Mouse (Mus musculus) kidney, embryonic 15.5 days (tissue): ENCODE results near the gene Bbs9. TPM values are rescaled to one million over a fixed set of nuclear protein-coding genes. Genes with fewer than 3 reads are reported as not detected.

Experiments used
- ATAC-seq: fragments of 200-750 bp; cut with Nextera tagmentation; replicated peaks from 2 replicates; pipeline ENCODE4 v1.8.0; 2017; ENCODE audit warnings: moderate TSS enrichment; ENCODE audit not compliant: low FRiP score
- H3K27ac ChIP-seq: fragments of 300-500 bp; sonication (generic); 2 replicates; pipeline ENCODE4 v1.5.1; 2015; ENCODE audit warnings: mild to moderate bottlenecking, inconsistent platforms
- H3K27me3 ChIP-seq: fragments of 300-500 bp; sonication (generic); 2 replicates; pipeline ENCODE4 v1.6.1; 2015; ENCODE audit warnings: inconsistent platforms
- H3K36me3 ChIP-seq: fragments of 300-500 bp; sonication (generic); 2 replicates; pipeline ENCODE4 v1.6.1; 2015; ENCODE audit warnings: inconsistent platforms
- H3K4me1 ChIP-seq: fragments of 300-500 bp; sonication (generic); 2 replicates; pipeline ENCODE4 v1.6.1; 2015; ENCODE audit warnings: inconsistent platforms
- H3K4me2 ChIP-seq: fragments of 300-500 bp; sonication (generic); 2 replicates; pipeline ENCODE4 v1.6.1; 2015; ENCODE audit warnings: moderate library complexity, mild to moderate bottlenecking, inconsistent platforms
- H3K4me3 ChIP-seq: fragments of 300-500 bp; sonication (generic); replicated peaks from 2 replicates; pipeline ENCODE4 v1.5.1; 2015; ENCODE audit warnings: mild to moderate bottlenecking, inconsistent platforms
- H3K9ac ChIP-seq: fragments of 300-500 bp; sonication (generic); 2 replicates; pipeline ENCODE4 v1.6.1; 2015; ENCODE audit warnings: mild to moderate bottlenecking, inconsistent platforms
- H3K9me3 ChIP-seq: fragments of 300-500 bp; sonication (generic); replicated peaks from 2 replicates; pipeline ENCODE4 v1.6.1; 2016; ENCODE audit warnings: inconsistent platforms
- WGBS: fragments of 180-500 bp; shearing (Covaris S2); methylation state at CpG from one replicate; pipeline ENCODE4 v1.1.7; 2015; ENCODE audit warnings: mixed read lengths; 5-methylcytosine and 5-hydroxymethylcytosine counted together
- polyA plus RNA-seq: library from polyadenylated mRNA; unstranded; fragments of >200 nt; fragmentation: Nextera tagmentation; extraction: Ambion mirVana; gene quantifications from 2 replicates; pipeline ENCODE4 v1.2.1, GENCODE M21; 2015

The Bbs9 gene
- polyA plus RNA-seq, 1 experiment from 2014 or later: 12.3 TPM

DNA sequence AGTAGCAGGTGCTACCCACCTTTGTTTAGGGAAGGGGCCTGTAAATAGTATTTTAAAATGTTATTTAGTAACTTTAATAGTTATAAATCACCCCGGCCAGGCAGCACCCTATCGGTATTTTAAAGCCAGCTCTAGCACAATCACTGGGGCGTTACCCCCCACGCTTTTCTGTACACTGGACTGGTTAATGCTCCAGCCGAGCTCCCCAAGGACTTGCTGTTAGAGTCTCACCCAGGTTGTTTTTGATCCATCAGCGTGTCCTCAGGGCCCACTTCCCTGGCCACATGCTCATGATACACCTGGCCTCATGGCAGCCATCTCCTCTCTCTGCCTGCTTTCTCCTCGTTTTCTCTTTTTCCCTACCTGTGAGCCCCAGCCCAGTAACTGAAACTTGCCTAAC lies 301.9 kb downstream of the Bbs9 start:
- no peak overlapping the region for H3K4me2 ChIP-seq
- no peaks in the 10 kb centered on the region for H3K9me3 ChIP-seq
- ATAC-seq: 0 out of 2 replicates have a peak, but pooled peaks have one; percentile 56
- H3K4me3 ChIP-seq: no peak overlapping the region
- no peak overlapping the region for H3K27ac ChIP-seq
- WGBS: 69% methylated on average over 7 of the region's 7 CpGs
- no peak overlapping the region for H3K9ac ChIP-seq
- H3K27me3 ChIP-seq: no peaks in the 10 kb centered on the region
- 0 out of 2 replicates have a peak, but pooled peaks cover 2% of the 10 kb centered on the region for H3K4me1 ChIP-seq
- H3K36me3 ChIP-seq: no peaks in the 10 kb centered on the region

DNA sequence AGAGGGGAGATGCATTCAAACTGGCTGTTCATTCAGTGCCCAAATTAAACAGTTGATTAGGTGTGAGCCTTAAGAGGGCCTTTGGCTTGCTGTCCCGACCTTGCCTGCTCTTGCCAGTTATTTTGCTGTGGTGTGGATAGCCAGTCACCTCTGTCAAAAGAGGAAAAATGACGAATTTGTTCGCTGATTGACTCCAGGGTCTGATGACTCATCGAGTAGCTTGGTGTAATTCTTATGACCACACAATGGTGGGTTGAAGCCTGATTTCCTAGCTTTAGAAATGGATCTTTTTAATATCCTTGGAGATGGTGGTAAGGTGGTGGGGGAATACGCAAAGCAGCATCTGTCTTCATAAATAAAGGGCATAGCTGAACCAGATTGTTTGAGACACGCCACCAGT lies 304.1 kb downstream of the Bbs9 start:
- Histone ChIP-seq H3K9ac (no peak overlapping the region), H3K4me3 (no peak overlapping the region), H3K27me3 (no peaks in the 10 kb centered on the region), H3K36me3 (no peaks in the 10 kb centered on the region), H3K4me2 (no peak overlapping the region), H3K9me3 (no peaks in the 10 kb centered on the region), H3K4me1 (0 out of 2 replicates have a peak, but pooled peaks cover 2% of the 10 kb centered on the region), H3K27ac (no peak overlapping the region)
- ATAC-seq: no peak
- 83% methylated on average over 6 of the region's 6 CpGs for WGBS

DNA sequence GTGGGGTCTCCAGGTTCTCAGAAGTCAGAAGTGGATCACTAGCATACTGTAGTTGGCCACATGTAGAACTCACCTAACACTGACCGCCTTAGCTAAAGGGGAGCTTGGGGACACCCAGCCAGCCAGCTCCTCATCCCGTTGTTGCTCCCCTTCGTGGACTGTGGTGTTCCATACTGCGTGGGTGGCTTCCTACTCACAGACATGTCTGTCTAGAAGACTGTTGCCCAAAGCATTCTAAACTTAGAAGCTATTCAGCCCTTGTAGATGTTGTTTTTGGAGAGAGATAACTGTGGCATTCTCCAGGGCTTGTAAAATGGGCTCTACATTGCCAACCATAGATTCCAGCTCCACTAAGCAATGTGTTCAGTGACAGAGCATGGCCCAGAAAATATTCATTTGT lies 310.5 kb downstream of the Bbs9 start:
- Histone ChIP-seq H3K4me3 (no peak overlapping the region), H3K27me3 (0 out of 2 replicates have a peak, but pooled peaks cover under 1% of the 10 kb centered on the region), H3K9ac (no peak overlapping the region), H3K4me1 (no peaks in the 10 kb centered on the region), H3K36me3 (no peaks in the 10 kb centered on the region), H3K9me3 (no peaks in the 10 kb centered on the region), H3K4me2 (no peak overlapping the region), H3K27ac (no peak overlapping the region)
- WGBS: 83% methylated on average over 4 of the region's 4 CpGs
- no peak for ATAC-seq

DNA sequence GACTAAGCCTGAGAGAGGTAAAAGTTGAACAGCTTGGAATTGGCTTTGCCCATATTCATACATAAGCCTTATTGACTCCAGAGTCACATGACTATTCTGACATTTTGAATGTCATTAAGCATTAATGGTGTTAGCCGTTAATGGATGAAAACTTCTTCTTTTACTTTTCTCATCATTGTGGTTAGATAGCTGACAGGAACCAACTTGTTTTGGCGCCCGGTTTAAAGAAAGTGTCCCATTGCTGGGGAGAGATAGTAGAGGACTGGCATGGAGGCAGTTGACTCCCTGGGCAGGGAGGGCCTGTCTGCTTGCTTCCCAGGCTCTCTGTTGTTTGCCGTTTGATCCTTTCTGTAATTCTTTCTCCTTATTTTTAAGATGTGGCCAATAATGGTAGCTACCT lies 312.9 kb downstream of the Bbs9 start:
- Histone ChIP-seq H3K4me2 (no peak overlapping the region), H3K27me3 (0 out of 2 replicates have a peak, but pooled peaks cover 3% of the 10 kb centered on the region), H3K4me3 (no peak overlapping the region), H3K9me3 (no peaks in the 10 kb centered on the region), H3K4me1 (peaks cover 6% of the 10 kb centered on the region), H3K27ac (no peak overlapping the region), H3K36me3 (no peaks in the 10 kb centered on the region), H3K9ac (no peak overlapping the region)
- WGBS: 95% methylated on average over 4 of the region's 4 CpGs
- ATAC-seq: no peak

DNA sequence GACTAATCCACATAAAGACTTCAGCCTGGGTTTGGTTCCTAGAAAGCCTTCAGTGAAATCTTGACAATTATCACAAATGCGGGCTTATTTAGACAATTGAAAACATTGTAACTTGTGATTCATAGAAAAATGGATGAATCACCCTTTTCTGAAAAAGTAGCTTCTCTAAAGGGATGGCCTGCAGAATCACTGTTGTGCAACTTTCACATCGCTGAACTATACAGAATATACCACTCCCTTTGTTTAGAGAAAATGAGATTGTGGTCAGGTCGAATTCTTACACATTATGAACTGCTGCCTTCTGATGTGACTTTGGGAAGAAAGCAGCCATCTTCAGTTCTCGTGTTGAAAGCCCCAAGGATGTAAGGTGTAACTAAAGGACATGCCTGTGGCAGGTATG lies 313.3 kb downstream of the Bbs9 start:
- ATAC-seq: no peak
- 87% methylated on average over 4 of the region's 4 CpGs for WGBS
- no peak overlapping the region for H3K9ac ChIP-seq

DNA sequence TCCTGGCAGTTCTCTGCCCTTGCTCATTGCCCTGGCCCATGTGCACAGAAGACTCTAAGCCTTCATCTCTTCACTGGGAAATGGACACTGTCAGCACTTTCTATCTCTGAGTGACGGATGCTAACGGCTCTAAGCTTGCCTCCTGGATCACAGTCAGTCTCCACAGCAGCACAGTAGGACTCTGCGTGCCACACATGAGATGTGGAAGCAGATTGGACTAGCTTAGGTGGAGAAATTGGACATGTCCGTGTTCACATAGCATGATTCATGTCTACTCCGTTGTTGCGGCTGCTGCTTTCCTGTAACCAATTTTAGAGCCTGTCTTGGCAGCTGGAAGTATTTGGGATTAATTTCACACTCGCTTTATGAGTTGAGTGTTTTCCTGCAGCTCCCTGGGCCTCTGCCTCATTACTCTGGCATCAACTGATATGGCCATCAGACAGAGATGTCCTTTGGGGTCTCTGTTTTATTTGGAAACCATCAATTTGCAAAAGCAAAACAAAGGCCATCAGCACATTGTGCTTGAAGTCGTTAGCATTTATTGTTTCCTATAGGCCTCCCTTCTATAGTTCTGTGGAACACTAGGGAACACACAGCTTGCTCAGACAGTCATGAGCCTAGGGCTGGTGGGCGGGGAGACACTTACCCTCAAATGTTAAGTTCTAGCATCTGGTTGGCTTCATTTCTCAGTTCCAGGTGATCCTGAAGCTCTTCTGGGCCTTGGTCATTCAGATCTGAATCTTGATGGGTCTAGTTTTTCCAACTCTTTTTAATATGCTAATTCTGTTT lies 314.1 kb downstream of the Bbs9 start:
- 55% methylated on average over 9 of the region's 9 CpGs for WGBS
- H3K27ac ChIP-seq: no peak overlapping the region

More for the DNA sequence above, 313.3 kb downstream of the Bbs9 start:
- Histone ChIP-seq H3K9me3 (no peaks in the 10 kb centered on the region), H3K4me2 (no peak overlapping the region), H3K27ac (no peak overlapping the region), H3K4me3 (no peak overlapping the region), H3K36me3 (no peaks in the 10 kb centered on the region), H3K27me3 (0 out of 2 replicates have a peak, but pooled peaks cover 3% of the 10 kb centered on the region), H3K4me1 (peaks cover 9% of the 10 kb centered on the region)

DNA sequence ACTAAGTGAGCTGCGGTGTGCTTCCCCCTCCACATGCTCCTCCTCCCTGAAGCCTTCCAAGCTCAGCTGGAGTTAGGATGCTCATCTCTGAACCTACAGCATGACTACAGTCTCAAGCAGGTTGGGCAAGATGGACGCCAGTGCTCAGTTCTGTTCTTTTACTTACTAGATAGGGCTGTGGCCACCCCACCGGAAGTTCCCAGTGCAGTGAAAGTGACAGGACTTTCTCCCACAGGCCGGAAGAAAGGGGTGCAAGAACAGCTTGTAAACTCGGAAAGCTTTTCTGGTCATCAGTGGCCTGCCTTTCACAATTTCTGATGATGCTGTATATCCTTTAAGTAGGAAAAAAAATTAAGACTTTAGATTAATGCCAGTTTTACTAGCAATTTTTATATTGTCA lies 315.7 kb downstream of the Bbs9 start:
- H3K4me1 ChIP-seq: peaks cover 9% of the 10 kb centered on the region
- WGBS: 91% methylated on average over 5 of the region's 5 CpGs
- H3K27me3 ChIP-seq: peaks cover 8% of the 10 kb centered on the region; the same call in 1 of the 2 replicates
- no peak overlapping the region for H3K9ac ChIP-seq
- H3K27ac ChIP-seq: no peak overlapping the region
- no peaks in the 10 kb centered on the region for H3K36me3 ChIP-seq
- no peaks in the 10 kb centered on the region for H3K9me3 ChIP-seq
- ATAC-seq: no peak
- no peak overlapping the region for H3K4me3 ChIP-seq
- no peak overlapping the region for H3K4me2 ChIP-seq

More for the DNA sequence above, 314.1 kb downstream of the Bbs9 start:
- H3K4me2 ChIP-seq: no peak overlapping the region
- H3K4me1 ChIP-seq: peaks cover 9% of the 10 kb centered on the region
- no peaks in the 10 kb centered on the region for H3K9me3 ChIP-seq
- 0 out of 2 replicates have a peak, but pooled peaks cover 4% of the 10 kb centered on the region for H3K27me3 ChIP-seq
- H3K9ac ChIP-seq: no peak overlapping the region
- H3K36me3 ChIP-seq: no peaks in the 10 kb centered on the region
- H3K4me3 ChIP-seq: no peak overlapping the region
- ATAC-seq: no peak

DNA sequence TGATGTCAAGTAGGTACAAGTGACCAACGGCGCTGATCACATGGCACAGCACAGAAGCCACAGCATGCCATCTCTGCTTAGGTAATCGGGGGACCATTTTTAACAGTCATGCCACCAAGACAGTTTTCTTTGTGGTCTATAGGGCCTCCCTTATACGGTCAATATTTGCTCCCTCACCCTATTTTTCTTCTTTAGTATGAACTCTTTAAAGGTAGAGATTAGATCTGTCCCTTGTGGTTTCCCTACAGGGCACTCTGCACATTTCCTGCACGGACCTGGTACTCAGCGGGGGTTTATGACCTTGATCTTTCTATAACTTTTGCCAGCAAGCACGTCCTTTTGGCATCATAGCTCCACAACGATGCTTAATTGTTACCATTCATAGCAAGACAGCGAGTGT lies 316.2 kb downstream of the Bbs9 start:
- no peak for ATAC-seq
- WGBS: 76% methylated on average over 9 of the region's 9 CpGs
- no peaks in the 10 kb centered on the region for H3K36me3 ChIP-seq
- H3K4me2 ChIP-seq: no peak overlapping the region
- H3K4me3 ChIP-seq: no peak overlapping the region
- peaks cover 9% of the 10 kb centered on the region for H3K4me1 ChIP-seq
- H3K27ac ChIP-seq: no peak overlapping the region
- H3K9me3 ChIP-seq: no peaks in the 10 kb centered on the region
- H3K27me3 ChIP-seq: peaks cover 8% of the 10 kb centered on the region; the same call in 1 of the 2 replicates
- H3K9ac ChIP-seq: no peak overlapping the region

DNA sequence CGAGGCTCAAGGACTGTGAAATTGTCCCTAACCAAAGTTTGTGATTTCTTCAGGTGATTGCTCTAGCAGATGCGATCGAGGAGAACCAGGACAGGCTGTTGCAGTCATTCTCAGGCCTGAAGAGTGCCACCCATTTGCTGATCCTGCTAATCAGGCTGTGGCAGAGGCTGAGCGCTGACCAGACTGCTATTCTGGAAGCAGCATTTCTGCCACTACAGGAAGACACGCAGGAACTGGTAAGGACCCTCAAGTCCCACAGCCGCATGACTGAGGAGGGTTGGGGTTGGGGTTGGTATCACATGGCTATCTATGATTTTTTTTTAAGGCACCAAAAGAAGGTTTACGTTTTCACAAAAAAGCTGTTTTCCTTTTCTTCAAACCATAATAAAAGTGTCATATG lies 318.2 kb downstream of the Bbs9 start:
- H3K4me2 ChIP-seq: no peak overlapping the region
- H3K4me3 ChIP-seq: no peak overlapping the region
- H3K27me3 ChIP-seq: peaks cover 8% of the 10 kb centered on the region; the same call in 1 of the 2 replicates
- H3K4me1 ChIP-seq: peaks cover 9% of the 10 kb centered on the region
- no peak overlapping the region for H3K27ac ChIP-seq
- no peaks in the 10 kb centered on the region for H3K9me3 ChIP-seq
- no peak overlapping the region for H3K9ac ChIP-seq
- WGBS: 27% methylated on average over 7 of the region's 7 CpGs
- no peaks in the 10 kb centered on the region for H3K36me3 ChIP-seq
- no peak for ATAC-seq

DNA sequence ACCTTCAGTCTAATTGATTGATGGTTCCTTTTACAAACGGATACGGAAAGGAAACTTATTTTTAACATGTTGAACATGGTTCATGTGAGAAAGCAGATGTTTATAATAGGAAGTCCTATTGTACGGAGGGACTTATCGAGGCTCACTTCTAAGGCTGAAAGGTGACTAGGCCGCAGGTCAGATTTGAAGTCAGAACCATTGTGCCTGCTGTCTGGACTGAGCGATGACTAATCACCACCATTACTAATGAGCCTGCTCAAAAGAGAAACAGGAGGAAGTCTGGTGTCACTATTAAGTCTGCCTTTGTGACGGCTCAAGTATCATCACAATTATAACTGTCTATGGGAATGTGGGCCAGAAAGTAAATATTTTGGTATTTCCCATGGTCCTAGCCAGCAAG lies 325.2 kb downstream of the Bbs9 start:
- WGBS: 52% methylated on average over 7 of the region's 7 CpGs
- Histone ChIP-seq H3K9ac (no peak overlapping the region), H3K9me3 (no peaks in the 10 kb centered on the region), H3K27me3 (no peaks in the 10 kb centered on the region), H3K36me3 (no peaks in the 10 kb centered on the region), H3K4me3 (no peak overlapping the region), H3K4me2 (no peak overlapping the region), H3K4me1 (no peaks in the 10 kb centered on the region), H3K27ac (no peak overlapping the region)
- no peak; the same call in 1 of the 2 replicates for ATAC-seq

DNA sequence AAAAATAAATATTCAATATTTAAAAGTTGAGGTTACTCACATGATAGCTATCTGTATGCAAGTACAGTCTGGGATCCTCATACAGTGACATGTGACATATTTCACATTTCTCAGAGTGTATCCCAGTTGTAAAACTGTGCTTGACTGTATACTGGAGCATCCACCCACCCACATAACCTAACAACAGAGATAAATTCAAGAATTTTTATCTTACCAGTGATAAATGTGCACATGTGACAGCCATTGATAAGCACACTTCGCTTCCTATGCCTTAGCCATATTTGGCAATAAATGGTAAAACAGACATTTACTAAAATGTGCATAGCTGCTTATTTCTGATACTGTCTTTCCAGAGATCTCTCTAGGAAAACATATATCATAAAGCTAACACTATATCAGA lies 330.5 kb downstream of the Bbs9 start:
- no peak overlapping the region for H3K27ac ChIP-seq
- no peak for ATAC-seq
- H3K36me3 ChIP-seq: no peaks in the 10 kb centered on the region
- H3K4me2 ChIP-seq: no peak overlapping the region
- H3K4me1 ChIP-seq: no peaks in the 10 kb centered on the region
- no peak overlapping the region for H3K4me3 ChIP-seq
- no peak overlapping the region for H3K9ac ChIP-seq
- H3K27me3 ChIP-seq: no peaks in the 10 kb centered on the region
- H3K9me3 ChIP-seq: no peaks in the 10 kb centered on the region
- WGBS: 78% methylated on average over 1 of the region's 1 CpGs

DNA sequence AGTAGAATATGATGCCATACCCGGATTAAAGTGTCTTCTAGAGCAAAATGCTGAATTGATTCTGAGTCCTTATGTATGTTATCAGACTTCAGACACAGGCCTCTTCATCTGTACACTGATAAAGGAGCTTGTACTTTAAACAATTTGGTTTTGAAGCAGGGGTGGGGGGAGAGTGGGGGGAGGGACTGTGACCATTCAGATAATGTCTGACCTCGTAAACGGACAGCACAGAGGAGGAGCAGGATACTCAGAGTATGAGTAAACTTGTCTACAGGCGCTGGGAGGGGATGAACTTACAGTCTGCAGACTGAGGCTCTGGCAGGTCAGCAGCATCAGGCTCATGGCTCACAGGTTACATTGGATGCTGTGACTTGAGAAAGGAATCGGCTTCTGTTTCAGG lies 331.0 kb downstream of the Bbs9 start:
- no peak overlapping the region for H3K4me2 ChIP-seq
- H3K36me3 ChIP-seq: no peaks in the 10 kb centered on the region
- no peaks in the 10 kb centered on the region for H3K9me3 ChIP-seq
- no peak overlapping the region for H3K27ac ChIP-seq
- no peaks in the 10 kb centered on the region for H3K27me3 ChIP-seq
- WGBS: 60% methylated on average over 5 of the region's 5 CpGs
- H3K9ac ChIP-seq: no peak overlapping the region
- no peak for ATAC-seq
- no peak overlapping the region for H3K4me3 ChIP-seq
- H3K4me1 ChIP-seq: no peaks in the 10 kb centered on the region
